Mouse (Mus musculus) lung, postnatal 0 days (tissue): ENCODE results near the gene Gzma.

Source experiments
- CTCF ChIP-seq: IDR thresholded peaks from 2 replicates; pipeline ENCODE4 v1.5.1; 2016; ENCODE audit warnings: antibody characterized with exemption, mild to moderate bottlenecking
- EP300 ChIP-seq: IDR thresholded peaks from 2 replicates; pipeline ENCODE4 v1.6.1; 2016; ENCODE audit warnings: antibody characterized with exemption, mild to moderate bottlenecking, control low read depth

- TF ChIP-seq CTCF (no peak), EP300 (no peak)
Measured at GRCm38 (mm10) chr13:113094618-113095017, 6.2 kb downstream of the Gzma start.
